Mouse (Mus musculus) intestine, embryonic 15.5 days (tissue): ENCODE results near the gene Lad1. TPM values are rescaled to one million over a fixed set of nuclear protein-coding genes. Genes with fewer than 3 reads are reported as not detected.

Experiments used
- ATAC-seq: fragments of 200-750 bp; cut with Nextera tagmentation; 2 replicates; pipeline ENCODE4 v1.8.0; 2017; ENCODE audit warnings: moderate TSS enrichment, moderate library complexity
- H3K27ac ChIP-seq: fragments of 300-500 bp; sonication (generic); 2 replicates; pipeline ENCODE4 v1.5.1; 2015; ENCODE audit warnings: mild to moderate bottlenecking, inconsistent platforms
- H3K27me3 ChIP-seq: fragments of 300-500 bp; sonication (generic); replicated peaks from 2 replicates; pipeline ENCODE4 v1.6.1; 2015; ENCODE audit warnings: inconsistent platforms
- H3K36me3 ChIP-seq: fragments of 300-500 bp; sonication (generic); 2 replicates; pipeline ENCODE4 v1.6.1; 2015; ENCODE audit warnings: inconsistent platforms
- H3K4me1 ChIP-seq: fragments of 300-500 bp; sonication (generic); replicated peaks from 2 replicates; pipeline ENCODE4 v1.6.1; 2015; ENCODE audit warnings: inconsistent platforms
- H3K4me2 ChIP-seq: fragments of 300-500 bp; sonication (generic); replicated peaks from 2 replicates; pipeline ENCODE4 v1.6.1; 2015; ENCODE audit warnings: mild to moderate bottlenecking, inconsistent platforms
- H3K4me3 ChIP-seq: fragments of 300-500 bp; sonication (generic); replicated peaks from 2 replicates; pipeline ENCODE4 v1.5.1; 2015; ENCODE audit warnings: inconsistent platforms
- H3K9ac ChIP-seq: fragments of 300-500 bp; sonication (generic); 2 replicates; pipeline ENCODE4 v1.6.1; 2015; ENCODE audit warnings: inconsistent platforms
- H3K9me3 ChIP-seq: fragments of 300-500 bp; sonication (generic); 2 replicates; pipeline ENCODE4 v1.6.1; 2016; ENCODE audit warnings: inconsistent platforms
- WGBS: fragments of 180-500 bp; shearing (Covaris S2); methylation state at CpG from one replicate; pipeline ENCODE4 v1.1.7; 2015; 5-methylcytosine and 5-hydroxymethylcytosine counted together
- polyA plus RNA-seq: library from polyadenylated mRNA; unstranded; fragments of >200 nt; fragmentation: Nextera tagmentation; extraction: Ambion mirVana; gene quantifications from 2 replicates; pipeline ENCODE4 v1.2.1, GENCODE M21; 2015

Gene Lad1
- polyA plus RNA-seq, 1 experiment from 2014 or later = 179 TPM

DNA sequence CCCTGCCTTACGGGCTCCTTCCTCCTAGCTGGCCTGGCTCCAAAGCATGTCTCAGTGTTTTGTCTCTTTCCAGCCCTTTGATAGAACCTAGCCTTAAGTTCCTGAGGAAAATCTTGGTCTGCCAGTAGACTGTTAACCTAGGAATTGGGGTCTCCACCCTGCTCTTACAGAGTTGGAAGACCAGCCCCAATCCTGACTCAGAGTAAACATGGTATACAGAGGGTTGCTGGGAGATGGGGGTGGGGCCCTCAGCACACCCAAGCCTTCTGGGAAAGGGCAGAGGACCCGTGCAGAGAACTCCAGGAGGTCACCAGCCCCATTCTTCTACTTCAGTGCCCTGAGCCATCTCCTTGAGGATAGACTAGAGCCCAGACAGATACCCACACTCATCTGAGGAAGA lies 5.8 kb upstream of the Lad1 start:
- ATAC-seq = peak; percentile 68
- Histone ChIP-seq H3K9ac (peak overlapping the region; percentile 11; the same call in 1 of the 2 replicates), H3K4me1 (peaks cover 25% of the 10 kb centered on the region), H3K36me3 (no peaks in the 10 kb centered on the region), H3K27me3 (peaks cover 5% of the 10 kb centered on the region; the same call in 1 of the 2 replicates), H3K4me3 (no peak overlapping the region), H3K27ac (peak overlapping the region; percentile 85), H3K4me2 (peak overlapping the region; percentile 30), H3K9me3 (no peaks in the 10 kb centered on the region)
- WGBS = 18% methylated on average over 2 of the region's 2 CpGs

- peak overlapping the region; percentile 30 for H3K4me2 ChIP-seq
- peak overlapping the region; percentile 85 for H3K27ac ChIP-seq
- peaks cover 5% of the 10 kb centered on the region; the same call in 1 of the 2 replicates for H3K27me3 ChIP-seq
- ATAC-seq = peak; percentile 83
- H3K9me3 ChIP-seq = no peaks in the 10 kb centered on the region
- H3K9ac ChIP-seq = peak overlapping the region; percentile 11; the same call in 1 of the 2 replicates
- no peak overlapping the region for H3K4me3 ChIP-seq
- no peaks in the 10 kb centered on the region for H3K36me3 ChIP-seq
- H3K4me1 ChIP-seq = peaks cover 25% of the 10 kb centered on the region
- WGBS = 53% methylated on average over 4 of the region's 4 CpGs
Measured at GRCm38 (mm10) chr1:135813071-135813470, 5.3 kb upstream of the Lad1 start.

- no peak overlapping the region for H3K4me2 ChIP-seq
- H3K27me3 ChIP-seq = peaks cover 5% of the 10 kb centered on the region; the same call in 1 of the 2 replicates
- no peaks in the 10 kb centered on the region for H3K36me3 ChIP-seq
- H3K4me1 ChIP-seq = peaks cover 25% of the 10 kb centered on the region
- no peak for ATAC-seq
- peak overlapping the region; percentile 85 for H3K27ac ChIP-seq
- no peak overlapping the region for H3K4me3 ChIP-seq
- 74% methylated on average over 5 of the region's 5 CpGs for WGBS
- H3K9me3 ChIP-seq = no peaks in the 10 kb centered on the region
- H3K9ac ChIP-seq = no peak overlapping the region
Measured at GRCm38 (mm10) chr1:135813687-135814395, 4.6 kb upstream of the Lad1 start.

GRCm38 (mm10) chr1:135814531-135814930 lies 3.9 kb upstream of the Lad1 start:
- Histone ChIP-seq H3K9me3 (no peaks in the 10 kb centered on the region), H3K4me2 (no peak overlapping the region), H3K4me1 (peaks cover 20% of the 10 kb centered on the region), H3K4me3 (no peak overlapping the region), H3K36me3 (no peaks in the 10 kb centered on the region), H3K27me3 (peaks cover 5% of the 10 kb centered on the region; the same call in 1 of the 2 replicates), H3K27ac (no peak overlapping the region), H3K9ac (no peak overlapping the region)
- 84% methylated on average over 5 of the region's 5 CpGs for WGBS
- no peak for ATAC-seq

GRCm38 (mm10) chr1:135817595-135817994 lies 803 bp upstream of the Lad1 start:
- Histone ChIP-seq H3K9ac (0 out of 2 replicates have a peak overlapping the region, but pooled peaks have one; percentile 48), H3K4me3 (no peak overlapping the region), H3K36me3 (no peaks in the 10 kb centered on the region), H3K4me1 (peaks cover 14% of the 10 kb centered on the region), H3K27ac (0 out of 2 replicates have a peak overlapping the region, but pooled peaks have one; percentile 63), H3K4me2 (peak overlapping the region; percentile 89), H3K9me3 (no peaks in the 10 kb centered on the region), H3K27me3 (peaks cover 10% of the 10 kb centered on the region)
- WGBS = 45% methylated on average over 4 of the region's 4 CpGs
- ATAC-seq = no peak

GRCm38 (mm10) chr1:135820071-135820470 lies 1.7 kb downstream of the Lad1 start:
- Histone ChIP-seq H3K9me3 (no peaks in the 10 kb centered on the region), H3K27me3 (peaks cover 10% of the 10 kb centered on the region), H3K27ac (peak overlapping the region; percentile 94), H3K9ac (peak overlapping the region; percentile 48), H3K4me2 (peak overlapping the region; percentile 89), H3K4me1 (peaks cover 10% of the 10 kb centered on the region), H3K4me3 (peak overlapping the region; percentile 44), H3K36me3 (no peaks in the 10 kb centered on the region)
- peak; percentile 77 for ATAC-seq
- 51% methylated on average over 10 of the region's 10 CpGs for WGBS

DNA sequence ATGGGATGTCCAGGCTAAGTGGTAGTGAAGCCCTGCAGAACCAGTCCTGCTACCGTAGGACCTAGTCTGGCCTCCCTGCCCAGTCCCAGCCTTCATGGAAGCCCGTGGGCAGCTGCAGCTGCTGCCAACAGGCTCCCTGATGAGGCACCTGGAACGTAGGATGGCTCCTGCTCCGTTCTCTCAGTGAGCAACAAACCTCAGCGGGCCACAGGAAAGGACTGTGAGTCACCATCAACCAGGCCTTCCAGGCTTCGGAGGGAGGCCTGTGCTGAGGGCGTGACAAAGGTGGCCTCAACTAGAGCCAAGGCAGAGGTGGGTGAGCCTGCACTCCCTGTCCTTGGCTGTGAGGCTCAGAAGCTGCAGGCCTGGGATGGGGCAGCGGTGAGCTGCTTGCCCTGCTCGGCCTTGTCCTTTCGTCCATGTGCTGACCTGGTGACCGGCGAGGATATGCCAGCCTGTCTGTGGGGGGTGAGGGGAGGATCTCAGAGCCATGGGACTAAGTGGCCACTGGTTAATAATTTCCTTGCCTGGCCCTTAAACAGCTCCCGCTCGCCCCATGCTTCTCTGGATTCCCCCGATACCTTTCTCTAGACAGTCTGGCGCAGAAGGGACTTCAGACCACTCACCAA lies 2.5 kb downstream of the Lad1 start:
- peak overlapping the region; percentile 44 for H3K4me3 ChIP-seq

DNA sequence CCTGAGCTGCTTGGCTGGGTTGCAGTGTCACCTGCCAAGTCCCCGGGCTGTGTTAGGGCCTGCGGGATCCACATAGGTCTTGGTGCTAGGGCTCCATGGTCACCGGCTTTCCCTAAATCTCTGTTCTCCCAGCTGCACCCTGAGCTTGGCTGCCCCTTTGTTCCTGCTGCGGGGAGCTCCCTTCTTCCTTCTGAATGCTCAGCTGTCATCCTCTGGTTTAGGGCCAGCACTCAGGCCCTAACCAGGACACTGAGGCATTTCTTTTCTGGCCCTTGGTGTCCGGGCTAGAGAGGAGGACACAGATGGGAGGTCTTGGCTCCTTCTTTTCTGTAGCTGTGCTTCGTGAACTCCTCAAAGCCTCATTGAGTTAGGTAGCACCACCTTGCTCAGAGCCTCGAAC lies 3.4 kb downstream of the Lad1 start:
- 57% methylated on average over 7 of the region's 7 CpGs for WGBS
- no peaks in the 10 kb centered on the region for H3K36me3 ChIP-seq
- peaks cover 9% of the 10 kb centered on the region for H3K27me3 ChIP-seq
- peak overlapping the region; percentile 50 for H3K9ac ChIP-seq
- peak overlapping the region; percentile 89 for H3K4me2 ChIP-seq
- peak overlapping the region; percentile 94 for H3K27ac ChIP-seq
- no peak for ATAC-seq
- H3K4me1 ChIP-seq = peaks cover 10% of the 10 kb centered on the region
- peak overlapping the region; percentile 44 for H3K4me3 ChIP-seq
- H3K9me3 ChIP-seq = no peaks in the 10 kb centered on the region

More for the DNA sequence above, 2.5 kb downstream of the Lad1 start:
- Histone ChIP-seq H3K4me1 (peaks cover 10% of the 10 kb centered on the region), H3K27me3 (peaks cover 10% of the 10 kb centered on the region), H3K9me3 (no peaks in the 10 kb centered on the region), H3K36me3 (no peaks in the 10 kb centered on the region), H3K9ac (peak overlapping the region; percentile 50), H3K27ac (peak overlapping the region; percentile 94), H3K4me2 (peak overlapping the region; percentile 89)
- ATAC-seq = peak; percentile 46
- WGBS = 55% methylated on average over 16 of the region's 16 CpGs

- H3K27me3 ChIP-seq = no peaks in the 10 kb centered on the region
- no peak overlapping the region for H3K27ac ChIP-seq
- H3K4me3 ChIP-seq = no peak overlapping the region
- no peaks in the 10 kb centered on the region for H3K9me3 ChIP-seq
- H3K9ac ChIP-seq = no peak overlapping the region
- ATAC-seq = peak; percentile 19; the same call in 1 of the 2 replicates
- H3K4me2 ChIP-seq = no peak overlapping the region
- peaks cover 9% of the 10 kb centered on the region; the same call in 1 of the 2 replicates for H3K36me3 ChIP-seq
- WGBS = 20% methylated on average over 1 of the region's 1 CpGs
- H3K4me1 ChIP-seq = peaks cover 2% of the 10 kb centered on the region; the same call in 1 of the 2 replicates
Measured at GRCm38 (mm10) chr1:135828918-135829317, 10.5 kb downstream of the Lad1 start.

DNA sequence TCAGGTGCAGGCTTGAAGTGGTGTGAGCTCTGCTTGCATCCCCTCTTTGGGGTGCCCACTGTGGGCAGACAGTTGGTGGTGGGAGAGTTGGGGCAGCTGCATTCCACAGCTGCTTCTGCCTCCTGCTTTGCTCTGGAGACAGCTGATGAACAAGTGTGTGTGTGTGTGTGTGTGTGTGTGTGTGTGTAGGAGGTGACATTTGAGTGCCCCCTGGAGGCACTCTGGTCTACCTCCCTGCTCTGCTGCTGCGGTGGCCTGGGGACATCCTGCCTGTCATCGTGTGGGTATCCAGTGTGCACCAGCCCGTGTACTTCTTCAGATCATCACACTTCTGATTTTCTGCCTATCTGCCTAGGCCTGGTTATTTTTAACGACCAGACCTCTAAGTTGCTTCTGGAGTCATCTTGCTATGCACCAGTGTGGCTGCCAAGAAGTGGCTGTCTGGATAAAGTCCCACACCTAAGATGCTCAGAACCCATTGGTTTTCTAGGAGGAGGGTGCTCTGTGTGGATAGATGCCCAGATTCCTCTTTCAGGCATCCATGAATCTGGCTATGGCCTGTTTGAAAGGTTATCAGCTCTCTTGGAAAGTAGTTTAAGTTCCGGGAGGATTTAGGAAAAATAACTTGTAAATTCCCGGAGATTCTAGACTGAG lies 15.9 kb downstream of the Lad1 start:
- H3K9me3 ChIP-seq = no peaks in the 10 kb centered on the region

DNA sequence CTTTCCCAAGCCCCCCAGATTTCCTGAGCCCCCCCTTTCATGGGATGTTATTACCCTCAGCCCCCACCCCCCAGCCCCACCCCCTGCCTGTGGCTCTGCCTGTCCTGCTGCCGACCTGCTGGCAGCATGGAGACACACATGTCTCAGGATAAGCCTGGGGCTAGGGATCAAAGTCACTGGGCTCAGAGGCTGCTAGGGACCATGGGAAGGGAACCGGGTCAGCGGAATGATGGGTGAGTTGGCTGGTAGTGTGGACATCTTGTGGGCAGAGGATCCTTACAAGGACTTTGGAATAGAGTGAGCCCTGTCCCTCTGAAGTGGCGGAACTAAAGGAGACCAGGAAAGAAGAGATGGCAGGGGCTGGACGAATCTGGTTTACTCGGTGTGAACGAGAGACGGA lies 16.6 kb downstream of the Lad1 start:
- WGBS = 80% methylated on average over 8 of the region's 8 CpGs
- no peak for ATAC-seq
- no peaks in the 10 kb centered on the region for H3K27me3 ChIP-seq
- H3K4me2 ChIP-seq = no peak overlapping the region
- peaks cover 16% of the 10 kb centered on the region; the same call in 1 of the 2 replicates for H3K4me1 ChIP-seq
- no peaks in the 10 kb centered on the region for H3K36me3 ChIP-seq
- no peak overlapping the region for H3K27ac ChIP-seq
- no peaks in the 10 kb centered on the region for H3K9me3 ChIP-seq
- H3K4me3 ChIP-seq = no peak overlapping the region
- H3K9ac ChIP-seq = no peak overlapping the region

More for the DNA sequence above, 15.9 kb downstream of the Lad1 start:
- Histone ChIP-seq H3K4me3 (no peak overlapping the region), H3K27ac (0 out of 2 replicates have a peak overlapping the region, but pooled peaks have one; percentile 6), H3K27me3 (no peaks in the 10 kb centered on the region), H3K36me3 (peaks cover 6% of the 10 kb centered on the region; the same call in 1 of the 2 replicates), H3K4me2 (no peak overlapping the region), H3K9ac (no peak overlapping the region), H3K4me1 (peaks cover 16% of the 10 kb centered on the region; the same call in 1 of the 2 replicates)
- 57% methylated on average over 6 of the region's 6 CpGs for WGBS
- ATAC-seq = no peak
